Mouse (Mus musculus): ENCODE results near the gene Shroom3. TPM values are rescaled to one million over a fixed set of nuclear protein-coding genes. Genes with fewer than 3 reads are reported as not detected.

Shroom3 gene
- polyA plus RNA-seq, 1 experiment = 4.4 TPM

DNA sequence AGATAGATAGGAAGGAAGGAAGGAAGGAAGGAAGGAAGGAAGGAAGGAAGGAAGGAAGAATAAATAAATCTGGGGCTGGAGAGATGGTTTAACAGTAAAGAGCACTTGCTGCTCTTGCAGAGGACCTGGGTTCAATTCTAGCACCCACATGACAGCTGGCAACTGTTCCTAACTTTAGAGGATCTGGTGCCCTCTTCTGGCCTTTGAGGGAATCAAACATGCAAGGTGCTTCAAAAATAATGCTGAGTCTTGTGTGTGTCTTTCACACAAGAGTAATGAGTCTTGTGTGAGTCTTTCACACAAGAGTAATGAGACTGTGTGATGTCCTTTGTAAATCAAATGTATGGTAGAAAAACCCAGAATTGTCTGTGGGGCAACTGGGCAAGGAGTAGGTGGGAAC, 299.4 kb downstream of the Shroom3 start:
- no peak overlapping the region for H3K4me3 ChIP-seq (replicated peaks; ENCODE audit: insufficient read depth, low read depth, low read length)
- TF ChIP-seq CTCF (IDR thresholded peaks at IDR 0.05; ENCODE audit: borderline replicate concordance, insufficient read depth, low read depth, low read length) = peak; percentile 11; the same call in 1 of the 2 replicates
- no peak for TF ChIP-seq POLR2A (IDR thresholded peaks at IDR 0.05; ENCODE audit: borderline replicate concordance, insufficient read depth, low read length)
- no peaks in the 10 kb centered on the region for H3K4me1 ChIP-seq (ENCODE audit: control insufficient read depth, insufficient read depth, low read length)
- DNase-seq = no peak
- H3K27ac ChIP-seq (ENCODE audit: insufficient read depth, low read length) = no peak overlapping the region
- no peaks in the 10 kb centered on the region for H3K27me3 ChIP-seq (ENCODE audit: control insufficient read depth, insufficient read depth, low read length)

- WGBS = 53% methylated on average over 2 of the region's 2 CpGs
- DNase-seq = no peak
- H3K27me3 ChIP-seq (ENCODE audit: control insufficient read depth, insufficient read depth, low read length) = no peaks in the 10 kb centered on the region
- TF ChIP-seq CTCF (IDR thresholded peaks at IDR 0.05; ENCODE audit: borderline replicate concordance, insufficient read depth, low read depth, low read length) (peak; percentile 9; the same call in 1 of the 2 replicates), POLR2A (IDR thresholded peaks at IDR 0.05; ENCODE audit: borderline replicate concordance, insufficient read depth, low read length) (no peak)
- H3K4me1 ChIP-seq (ENCODE audit: control insufficient read depth, insufficient read depth, low read length) = no peaks in the 10 kb centered on the region
- H3K27ac ChIP-seq (ENCODE audit: insufficient read depth, low read length) = no peak overlapping the region
- no peak overlapping the region for H3K4me3 ChIP-seq (replicated peaks; ENCODE audit: insufficient read depth, low read depth, low read length)
Measured at GRCm38 (mm10) chr5:92983942-92984341, 300.7 kb downstream of the Shroom3 start.

DNA sequence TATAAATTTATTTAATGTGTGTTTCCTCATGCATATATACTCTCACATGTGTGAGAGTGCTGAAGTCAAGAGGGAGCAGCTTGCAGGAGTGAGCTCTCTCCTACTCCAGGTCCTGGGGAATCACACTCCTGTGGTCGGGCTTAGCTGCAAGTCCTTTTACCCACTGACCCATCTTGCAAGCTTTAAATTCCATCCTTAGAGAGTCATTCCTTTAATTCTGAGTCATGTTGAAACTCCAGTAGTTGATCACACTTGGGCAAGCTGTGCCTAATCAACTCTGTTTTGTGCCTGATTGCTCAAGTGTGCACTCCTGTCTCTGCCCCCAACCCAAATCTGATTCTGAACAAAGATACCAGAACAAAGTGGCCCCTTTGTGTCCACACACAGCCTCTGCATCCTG, 301.5 kb downstream of the Shroom3 start:
- DNase-seq = no peak
- TF ChIP-seq CTCF (IDR thresholded peaks at IDR 0.05; ENCODE audit: borderline replicate concordance, insufficient read depth, low read depth, low read length) = no peak
- TF ChIP-seq POLR2A (IDR thresholded peaks at IDR 0.05; ENCODE audit: borderline replicate concordance, insufficient read depth, low read length) = no peak
- no peaks in the 10 kb centered on the region for H3K27me3 ChIP-seq (ENCODE audit: control insufficient read depth, insufficient read depth, low read length)
- 53% methylated on average over 1 of the region's 1 CpGs for WGBS
- H3K4me1 ChIP-seq (ENCODE audit: control insufficient read depth, insufficient read depth, low read length) = no peaks in the 10 kb centered on the region
- H3K27ac ChIP-seq (ENCODE audit: insufficient read depth, low read length) = no peak overlapping the region
- H3K4me3 ChIP-seq (replicated peaks; ENCODE audit: insufficient read depth, low read depth, low read length) = no peak overlapping the region

DNA sequence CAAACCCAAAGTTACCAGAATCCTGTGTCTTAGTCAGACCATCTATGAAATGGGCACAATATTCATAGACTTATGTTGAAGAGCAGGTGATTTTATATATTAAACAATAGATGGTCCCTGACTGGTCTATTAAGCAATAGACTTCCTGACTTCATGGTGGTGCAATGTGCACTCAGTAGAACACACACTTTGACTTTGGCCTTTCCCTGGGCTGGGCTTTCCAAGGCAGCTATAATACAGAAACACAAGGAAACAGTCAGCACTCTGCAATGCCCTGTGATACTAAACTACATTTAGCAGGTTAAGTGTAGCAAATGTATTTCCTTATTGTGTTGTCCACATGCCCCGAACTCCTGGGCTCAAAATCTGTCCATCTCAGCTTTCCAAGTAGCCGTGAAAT, 302.2 kb downstream of the Shroom3 start:
- Histone ChIP-seq H3K27ac (ENCODE audit: insufficient read depth, low read length) (no peak overlapping the region), H3K4me3 (replicated peaks; ENCODE audit: insufficient read depth, low read depth, low read length) (no peak overlapping the region), H3K27me3 (ENCODE audit: control insufficient read depth, insufficient read depth, low read length) (no peaks in the 10 kb centered on the region), H3K4me1 (ENCODE audit: control insufficient read depth, insufficient read depth, low read length) (no peaks in the 10 kb centered on the region)
- no peak for DNase-seq
- WGBS = 93% methylated on average over 2 of the region's 2 CpGs
- TF ChIP-seq CTCF (IDR thresholded peaks at IDR 0.05; ENCODE audit: borderline replicate concordance, insufficient read depth, low read depth, low read length) (no peak), POLR2A (IDR thresholded peaks at IDR 0.05; ENCODE audit: borderline replicate concordance, insufficient read depth, low read length) (no peak)

GRCm38 (mm10) chr5:92986651-92987610, 303.7 kb downstream of the Shroom3 start:
- Histone ChIP-seq H3K27ac (ENCODE audit: insufficient read depth, low read length) (no peak overlapping the region), H3K4me1 (ENCODE audit: control insufficient read depth, insufficient read depth, low read length) (no peaks in the 10 kb centered on the region), H3K4me3 (replicated peaks; ENCODE audit: insufficient read depth, low read depth, low read length) (no peak overlapping the region), H3K27me3 (ENCODE audit: control insufficient read depth, insufficient read depth, low read length) (no peaks in the 10 kb centered on the region)
- no peak for TF ChIP-seq POLR2A (IDR thresholded peaks at IDR 0.05; ENCODE audit: borderline replicate concordance, insufficient read depth, low read length)
- TF ChIP-seq CTCF (IDR thresholded peaks at IDR 0.05; ENCODE audit: borderline replicate concordance, insufficient read depth, low read depth, low read length) = no peak
- 79% methylated on average over 22 of the region's 22 CpGs for WGBS
- DNase-seq = peak; percentile 35 to 52

- H3K4me1 ChIP-seq (ENCODE audit: control insufficient read depth, insufficient read depth, low read length) = no peaks in the 10 kb centered on the region
- DNase-seq = no peak
- no peak for TF ChIP-seq POLR2A (IDR thresholded peaks at IDR 0.05; ENCODE audit: borderline replicate concordance, insufficient read depth, low read length)
- no peak for TF ChIP-seq CTCF (IDR thresholded peaks at IDR 0.05; ENCODE audit: borderline replicate concordance, insufficient read depth, low read depth, low read length)
- H3K4me3 ChIP-seq (replicated peaks; ENCODE audit: insufficient read depth, low read depth, low read length) = no peak overlapping the region
- no peaks in the 10 kb centered on the region; the same call in 1 of the 2 replicates for H3K27me3 ChIP-seq (ENCODE audit: control insufficient read depth, insufficient read depth, low read length)
- no peak overlapping the region for H3K27ac ChIP-seq (ENCODE audit: insufficient read depth, low read length)
- 64% methylated on average over 16 of the region's 16 CpGs for WGBS
Measured at GRCm38 (mm10) chr5:92987891-92988768, 304.9 kb downstream of the Shroom3 start.

DNA sequence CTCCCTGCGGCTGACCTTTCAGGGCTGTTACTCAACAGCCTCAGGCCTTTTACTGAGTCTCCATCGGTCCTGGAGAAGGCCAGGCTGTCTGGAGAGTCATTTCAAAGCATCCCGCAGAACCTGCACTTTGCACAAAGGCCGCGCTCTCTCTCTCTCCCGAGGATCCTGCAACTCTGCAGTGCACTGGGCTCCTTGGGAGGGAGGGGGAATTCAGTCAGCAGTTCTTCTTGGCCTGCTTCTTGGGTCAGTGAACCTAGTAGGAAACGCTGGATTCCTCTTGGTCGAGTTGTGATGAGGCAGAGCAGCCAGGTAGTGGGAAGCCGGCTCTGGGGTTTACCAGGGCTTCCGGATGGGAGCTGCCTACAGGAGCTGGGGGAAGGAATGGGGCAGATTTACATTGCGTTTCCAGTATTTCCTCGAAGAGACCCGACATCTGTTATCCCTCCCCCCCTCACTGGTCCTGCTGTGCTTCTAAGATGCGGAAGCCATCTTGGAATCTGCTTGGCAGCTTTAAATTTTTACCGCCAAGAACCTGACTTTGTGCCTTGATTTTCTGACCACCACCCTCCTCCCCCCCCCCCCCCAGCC, 305.6 kb downstream of the Shroom3 start:
- H3K27me3 ChIP-seq (ENCODE audit: control insufficient read depth, insufficient read depth, low read length) = no peaks in the 10 kb centered on the region; the same call in 1 of the 2 replicates
- H3K27ac ChIP-seq (ENCODE audit: insufficient read depth, low read length) = no peak overlapping the region
- H3K4me1 ChIP-seq (ENCODE audit: control insufficient read depth, insufficient read depth, low read length) = no peaks in the 10 kb centered on the region
- no peak overlapping the region for H3K4me3 ChIP-seq (replicated peaks; ENCODE audit: insufficient read depth, low read depth, low read length)
- no peak for DNase-seq
- no peak for TF ChIP-seq CTCF (IDR thresholded peaks at IDR 0.05; ENCODE audit: borderline replicate concordance, insufficient read depth, low read depth, low read length)
- no peak for TF ChIP-seq POLR2A (IDR thresholded peaks at IDR 0.05; ENCODE audit: borderline replicate concordance, insufficient read depth, low read length)
- WGBS = 32% methylated on average over 15 of the region's 15 CpGs

All from cerebellum, adult 2 months (tissue).